Mouse (Mus musculus): ENCODE results near the gene S100a4. TPM values are rescaled to one million over a fixed set of nuclear protein-coding genes. Genes with fewer than 3 reads are reported as not detected.

Gene S100a4
- polyA plus RNA-seq, 1 experiment: 238 TPM

- TF ChIP-seq POLR2A (IDR thresholded peaks at IDR 0.05; ENCODE audit: borderline replicate concordance, control insufficient read depth, low read depth, low read length) (no peak), CTCF (IDR thresholded peaks at IDR 0.05; ENCODE audit: control insufficient read depth, insufficient read depth, low read length) (no peak)
- Histone ChIP-seq H3K4me3 (replicated peaks; ENCODE audit: control insufficient read depth, low read depth, low read length) (no peak overlapping the region), H3K27ac (ENCODE audit: control insufficient read depth, insufficient read depth, low read depth, low read length, poor library complexity) (peak overlapping the region; percentile 72), H3K4me1 (ENCODE audit: control insufficient read depth, insufficient read depth, low read length) (peaks cover 5% of the 10 kb centered on the region)
- WGBS: 84% methylated on average over 3 of the region's 3 CpGs
These were observed 7.9 kb downstream of the S100a4 start for GRCm38 (mm10) chr3:90611494-90611893.

DNA sequence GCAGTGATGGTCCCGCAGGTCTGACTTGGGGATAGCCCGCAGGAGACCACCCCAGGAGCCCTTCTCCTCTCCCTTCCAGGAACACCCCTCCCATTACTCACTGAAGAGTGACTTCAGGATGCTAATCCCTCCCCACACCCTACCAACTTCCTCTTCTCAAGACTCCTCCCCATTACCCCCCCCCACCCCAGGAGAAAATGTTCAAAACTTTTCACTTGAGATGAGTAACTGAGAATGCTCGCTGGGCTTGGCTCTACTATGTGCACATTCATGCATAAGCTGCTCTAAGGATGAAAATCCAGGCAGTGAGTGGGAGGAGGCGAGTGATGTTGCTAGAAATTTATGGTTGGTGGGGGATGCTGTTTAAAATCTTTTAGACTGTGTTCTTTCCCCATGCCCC lies 8.5 kb downstream of the S100a4 start:
- 16% methylated on average over 4 of the region's 4 CpGs for WGBS
- peak overlapping the region; percentile 72 for H3K27ac ChIP-seq (ENCODE audit: control insufficient read depth, insufficient read depth, low read depth, low read length, poor library complexity)
- peaks cover 5% of the 10 kb centered on the region for H3K4me1 ChIP-seq (ENCODE audit: control insufficient read depth, insufficient read depth, low read length)
- H3K4me3 ChIP-seq (replicated peaks; ENCODE audit: control insufficient read depth, low read depth, low read length): no peak overlapping the region
- TF ChIP-seq CTCF (IDR thresholded peaks at IDR 0.05; ENCODE audit: control insufficient read depth, insufficient read depth, low read length) (no peak), POLR2A (IDR thresholded peaks at IDR 0.05; ENCODE audit: borderline replicate concordance, control insufficient read depth, low read depth, low read length) (no peak)

- H3K27ac ChIP-seq (ENCODE audit: control insufficient read depth, insufficient read depth, low read depth, low read length, poor library complexity): peak within 1 kb of the TSS; percentile 72
- H3K4me3 ChIP-seq (replicated peaks; ENCODE audit: control insufficient read depth, low read depth, low read length): peak within 1 kb of the TSS; percentile 75
- peak; percentile 97 for TF ChIP-seq CTCF (IDR thresholded peaks at IDR 0.05; ENCODE audit: control insufficient read depth, insufficient read depth, low read length)
- TF ChIP-seq POLR2A (IDR thresholded peaks at IDR 0.05; ENCODE audit: borderline replicate concordance, control insufficient read depth, low read depth, low read length): peak; percentile 64; the same call in 1 of the 2 replicates
- H3K4me1 ChIP-seq (ENCODE audit: control insufficient read depth, insufficient read depth, low read length): peaks cover 5% of the 10 kb centered on the region
- 9% methylated on average over 23 of the region's 23 CpGs for WGBS
These were observed 9.2 kb downstream of the S100a4 start, which contains the start of gene S100a6 for GRCm38 (mm10) chr3:90612728-90613291. S100a6 (plus strand) TSS chr3:90612882.

- Histone ChIP-seq H3K4me3 (replicated peaks; ENCODE audit: control insufficient read depth, low read depth, low read length) (peak overlapping the region; percentile 75), H3K4me1 (ENCODE audit: control insufficient read depth, insufficient read depth, low read length) (peaks cover 3% of the 10 kb centered on the region), H3K27ac (ENCODE audit: control insufficient read depth, insufficient read depth, low read depth, low read length, poor library complexity) (peak overlapping the region; percentile 55)
- TF ChIP-seq CTCF (IDR thresholded peaks at IDR 0.05; ENCODE audit: control insufficient read depth, insufficient read depth, low read length): no peak
- no peak for TF ChIP-seq POLR2A (IDR thresholded peaks at IDR 0.05; ENCODE audit: borderline replicate concordance, control insufficient read depth, low read depth, low read length)
- WGBS: 26% methylated on average over 7 of the region's 7 CpGs
These were observed 10.0 kb downstream of the S100a4 start for GRCm38 (mm10) chr3:90613461-90614147.

- TF ChIP-seq CTCF (IDR thresholded peaks at IDR 0.05; ENCODE audit: control insufficient read depth, insufficient read depth, low read length): no peak
- TF ChIP-seq POLR2A (IDR thresholded peaks at IDR 0.05; ENCODE audit: borderline replicate concordance, control insufficient read depth, low read depth, low read length): no peak
- H3K27ac ChIP-seq (ENCODE audit: control insufficient read depth, insufficient read depth, low read depth, low read length, poor library complexity): peak overlapping the region; percentile 55; the same call in 1 of the 2 replicates
- H3K4me3 ChIP-seq (replicated peaks; ENCODE audit: control insufficient read depth, low read depth, low read length): peak overlapping the region; percentile 75
- WGBS: 60% methylated on average over 6 of the region's 6 CpGs
- H3K4me1 ChIP-seq (ENCODE audit: control insufficient read depth, insufficient read depth, low read length): peaks cover 1% of the 10 kb centered on the region; the same call in 1 of the 2 replicates
These were observed 10.6 kb downstream of the S100a4 start for GRCm38 (mm10) chr3:90614148-90614530.

DNA sequence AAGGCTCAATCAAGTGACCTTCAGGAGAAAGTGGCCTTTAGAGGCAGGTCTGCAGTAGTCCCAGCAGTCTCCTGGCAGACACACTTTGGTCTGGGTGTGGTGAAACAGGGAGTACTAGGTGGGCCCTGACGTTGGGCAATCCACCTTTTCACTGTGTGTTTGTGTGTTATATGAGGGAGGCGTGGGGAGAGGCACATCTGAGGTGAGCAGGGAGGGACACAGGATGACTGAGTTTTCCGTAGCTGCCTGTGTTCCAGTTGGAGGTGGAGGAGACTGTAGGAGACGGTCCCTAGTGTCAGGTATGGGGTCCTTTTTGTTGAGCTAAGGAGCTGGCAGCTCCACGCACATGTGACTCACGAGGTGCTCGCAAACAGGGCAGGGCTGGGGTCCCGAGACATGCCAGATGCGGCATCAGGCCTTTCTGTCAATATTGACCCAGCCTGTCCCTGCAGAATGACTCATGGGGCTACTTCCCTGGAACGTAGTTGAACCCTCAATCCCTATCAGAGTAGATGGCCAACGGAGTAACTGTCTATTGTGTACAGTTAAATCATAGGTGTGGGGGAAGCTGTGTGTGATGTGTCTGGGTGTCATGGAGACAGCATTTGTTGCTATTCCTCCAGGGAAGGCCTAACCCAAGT lies 11.2 kb downstream of the S100a4 start:
- H3K4me3 ChIP-seq (replicated peaks; ENCODE audit: control insufficient read depth, low read depth, low read length): peak overlapping the region; percentile 63

DNA sequence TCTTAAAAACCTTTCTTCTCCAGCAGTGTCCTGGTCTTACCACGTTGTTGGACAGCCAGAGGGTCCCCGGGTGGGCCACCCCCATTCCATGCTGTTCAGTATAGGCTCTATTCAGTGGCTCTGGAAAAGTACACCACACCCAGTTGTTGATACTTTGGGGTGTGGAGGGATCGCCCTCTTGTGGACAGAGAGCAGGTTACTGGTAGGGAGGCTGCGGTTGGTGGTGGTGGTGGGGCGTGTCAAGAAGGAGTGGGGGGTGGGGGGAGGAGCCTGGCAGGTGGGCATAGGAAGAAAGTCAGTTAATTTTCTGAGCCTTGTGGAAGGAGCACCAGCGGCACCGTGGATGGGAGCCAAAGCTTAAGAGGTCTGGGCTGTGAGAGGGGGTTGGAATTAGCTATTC lies 11.8 kb downstream of the S100a4 start:
- H3K4me3 ChIP-seq (replicated peaks; ENCODE audit: control insufficient read depth, low read depth, low read length): peak overlapping the region; percentile 63
- under 1% methylated on average over 7 of the region's 7 CpGs for WGBS
- H3K27ac ChIP-seq (ENCODE audit: control insufficient read depth, insufficient read depth, low read depth, low read length, poor library complexity): no peak overlapping the region
- TF ChIP-seq CTCF (IDR thresholded peaks at IDR 0.05; ENCODE audit: control insufficient read depth, insufficient read depth, low read length) (peak; percentile 81), POLR2A (IDR thresholded peaks at IDR 0.05; ENCODE audit: borderline replicate concordance, control insufficient read depth, low read depth, low read length) (no peak)
- peaks cover 1% of the 10 kb centered on the region; the same call in 1 of the 2 replicates for H3K4me1 ChIP-seq (ENCODE audit: control insufficient read depth, insufficient read depth, low read length)

More for the DNA sequence above, 11.2 kb downstream of the S100a4 start:
- peak overlapping the region; percentile 9; the same call in 1 of the 2 replicates for H3K27ac ChIP-seq (ENCODE audit: control insufficient read depth, insufficient read depth, low read depth, low read length, poor library complexity)
- no peak for TF ChIP-seq POLR2A (IDR thresholded peaks at IDR 0.05; ENCODE audit: borderline replicate concordance, control insufficient read depth, low read depth, low read length)
- TF ChIP-seq CTCF (IDR thresholded peaks at IDR 0.05; ENCODE audit: control insufficient read depth, insufficient read depth, low read length): no peak
- WGBS: 71% methylated on average over 11 of the region's 11 CpGs
- peaks cover 1% of the 10 kb centered on the region; the same call in 1 of the 2 replicates for H3K4me1 ChIP-seq (ENCODE audit: control insufficient read depth, insufficient read depth, low read length)

- H3K27ac ChIP-seq (ENCODE audit: control insufficient read depth, insufficient read depth, low read depth, low read length, poor library complexity): no peak overlapping the region
- TF ChIP-seq POLR2A (IDR thresholded peaks at IDR 0.05; ENCODE audit: borderline replicate concordance, control insufficient read depth, low read depth, low read length) (no peak), CTCF (IDR thresholded peaks at IDR 0.05; ENCODE audit: control insufficient read depth, insufficient read depth, low read length) (no peak)
- 67% methylated on average over 1 of the region's 1 CpGs for WGBS
- H3K4me1 ChIP-seq (ENCODE audit: control insufficient read depth, insufficient read depth, low read length): peaks cover 1% of the 10 kb centered on the region; the same call in 1 of the 2 replicates
- H3K4me3 ChIP-seq (replicated peaks; ENCODE audit: control insufficient read depth, low read depth, low read length): no peak overlapping the region
These were observed 12.3 kb downstream of the S100a4 start for GRCm38 (mm10) chr3:90615911-90616310.

All from bone marrow, adult 2 months (tissue).